Comparison of ENCODE assay signal across 31 mouse cellular contexts in genomic region chr3:98764155-98764554, GRCm38 (mm10). TPM values are rescaled to one million over a fixed set of nuclear protein-coding genes. Genes with fewer than 3 reads are reported as not detected.
A peak's percentile ranks its signal among the peaks of the same experiment; 100 is the strongest.
DNase-seq lines count a peak whose midpoint lies in the region; ATAC-seq and TF ChIP-seq lines count a peak whose summit lies in the region.
"Had no signal": no experiment of that assay in that cellular context is flagged by ENCODE, and none has a peak within 500 bp of the region (broad histone marks: within the 10 kb centered on the region; RNA-seq: fewer than 3 reads in every experiment).

No protein-coding gene starts in this region.

- no peak overlapping the region for H3K9ac ChIP-seq in intestine, embryonic 15.5 days
- H3K9ac ChIP-seq in intestine, postnatal 0 days (ENCODE audit: low read depth, low read length): no peak overlapping the region
- no peak overlapping the region for H3K9ac ChIP-seq in midbrain, postnatal 0 days (replicated peaks; ENCODE audit: low read length, poor library complexity, severe bottlenecking)
- H3K9ac ChIP-seq: forebrain, postnatal 0 days; lung, embryonic 14.5 days; midbrain, embryonic 13.5 days; neural tube, embryonic 12.5 days had no signal

- H3K4me2 ChIP-seq in intestine, embryonic 15.5 days (replicated peaks): no peak overlapping the region
- H3K4me2 ChIP-seq in intestine, postnatal 0 days (replicated peaks; ENCODE audit: low read depth): no peak overlapping the region
- no peak overlapping the region for H3K4me2 ChIP-seq in midbrain, postnatal 0 days (ENCODE audit: low read depth, low read length, poor library complexity, severe bottlenecking)
- H3K4me2 ChIP-seq: liver, embryonic 11.5 days; lung, embryonic 14.5 days; midbrain, embryonic 13.5 days; neural tube, embryonic 12.5 days had no signal

- H3K4me1 ChIP-seq in intestine, embryonic 15.5 days (replicated peaks): no peaks in the 10 kb centered on the region
- 0 out of 2 replicates have a peak, but pooled peaks cover 3% of the 10 kb centered on the region for H3K4me1 ChIP-seq in intestine, postnatal 0 days (replicated peaks; ENCODE audit: control insufficient read depth, insufficient read depth, low read length)
- H3K4me1 ChIP-seq in midbrain, postnatal 0 days (ENCODE audit: insufficient read depth, low read length): no peaks in the 10 kb centered on the region
- H3K4me1 ChIP-seq in midbrain, embryonic 10.5 days: no peaks in the 10 kb centered on the region
- H3K4me1 ChIP-seq: forebrain, embryonic 10.5 days; limb, embryonic 10.5 days; midbrain, embryonic 13.5 days; neural tube, embryonic 12.5 days had no signal

- peak; percentile 2 for DNase-seq in adrenal gland, postnatal 10 days
- no peak for DNase-seq in adrenal gland, postnatal 4 days (ENCODE audit: low spot score in 2 of 2)
- DNase-seq in midbrain, postnatal 0 days (ENCODE audit: low spot score): peak; percentile 0
- DNase-seq in midbrain, embryonic 10.5 days (ENCODE audit: low spot score): no peak
- DNase-seq in gastrocnemius, postnatal 25 days: no peak
- no peak for DNase-seq in left cerebral cortex, adult 8-10 months (ENCODE audit: low spot score in 2 of 2)
- DNase-seq: cerebellum, adult 11-12 months; cerebellum, postnatal 10 days; forebrain, postnatal 0 days; gastrocnemius, postnatal 14 days; lung, embryonic 14.5 days; right cerebral cortex, postnatal 25 days had no signal

- H3K27ac ChIP-seq in intestine, embryonic 15.5 days: no peak overlapping the region
- no peak overlapping the region for H3K27ac ChIP-seq in intestine, postnatal 0 days (ENCODE audit: low read depth, low read length)
- H3K27ac ChIP-seq in midbrain, postnatal 0 days (ENCODE audit: low read depth, low read length): no peak overlapping the region
- H3K27ac ChIP-seq in midbrain, embryonic 10.5 days (replicated peaks): no peak overlapping the region
- H3K27ac ChIP-seq: forebrain, embryonic 10.5 days; left cerebral cortex, adult 2 months; limb, embryonic 10.5 days; midbrain, embryonic 13.5 days; neural tube, embryonic 12.5 days had no signal

- ATAC-seq in intestine, embryonic 15.5 days: peak; percentile 49; the same call in 1 of the 2 replicates
- ATAC-seq in intestine, postnatal 0 days: no peak
- ATAC-seq in midbrain, postnatal 0 days (ENCODE audit: low FRiP score): no peak
- ATAC-seq: forebrain, postnatal 0 days; midbrain, embryonic 13.5 days had no signal

- TF ChIP-seq CTCF in intestine, postnatal 0 days (IDR thresholded peaks at IDR 0.05; ENCODE audit: low read depth): no peak
- no peak for TF ChIP-seq CTCF in midbrain, postnatal 0 days (IDR thresholded peaks at IDR 0.05)

- H3K9me3 ChIP-seq in intestine, embryonic 15.5 days: no peaks in the 10 kb centered on the region
- no peaks in the 10 kb centered on the region for H3K9me3 ChIP-seq in intestine, postnatal 0 days (ENCODE audit: control insufficient read depth)
- H3K9me3 ChIP-seq in midbrain, postnatal 0 days (ENCODE audit: low read length): no peaks in the 10 kb centered on the region
- no peaks in the 10 kb centered on the region for H3K9me3 ChIP-seq in midbrain, embryonic 10.5 days (replicated peaks)
- H3K9me3 ChIP-seq: forebrain, embryonic 10.5 days; limb, embryonic 10.5 days; midbrain, embryonic 13.5 days; neural tube, embryonic 12.5 days had no signal

- H3K36me3 ChIP-seq in intestine, embryonic 15.5 days: no peaks in the 10 kb centered on the region
- H3K36me3 ChIP-seq in intestine, postnatal 0 days (ENCODE audit: control insufficient read depth, insufficient read depth): no peaks in the 10 kb centered on the region
- no peaks in the 10 kb centered on the region for H3K36me3 ChIP-seq in midbrain, postnatal 0 days (ENCODE audit: insufficient read depth, low read length)
- no peaks in the 10 kb centered on the region for H3K36me3 ChIP-seq in midbrain, embryonic 10.5 days
- H3K36me3 ChIP-seq: forebrain, embryonic 10.5 days; limb, embryonic 10.5 days; midbrain, embryonic 13.5 days; neural tube, embryonic 12.5 days had no signal

- H3K4me3 ChIP-seq in intestine, embryonic 15.5 days (replicated peaks): no peak overlapping the region
- H3K4me3 ChIP-seq in intestine, postnatal 0 days (ENCODE audit: low read depth, low read length): no peak overlapping the region
- H3K4me3 ChIP-seq in midbrain, postnatal 0 days (ENCODE audit: low read depth, low read length): no peak overlapping the region
- H3K4me3 ChIP-seq in midbrain, embryonic 10.5 days: no peak overlapping the region
- H3K4me3 ChIP-seq: forebrain, embryonic 10.5 days; left cerebral cortex, adult 2 months; limb, embryonic 10.5 days; midbrain, embryonic 13.5 days; neural tube, embryonic 12.5 days had no signal

- H3K27me3 ChIP-seq in intestine, embryonic 15.5 days (replicated peaks): no peaks in the 10 kb centered on the region
- no peaks in the 10 kb centered on the region for H3K27me3 ChIP-seq in intestine, postnatal 0 days (replicated peaks; ENCODE audit: control insufficient read depth, insufficient read depth, low read length)
- no peaks in the 10 kb centered on the region for H3K27me3 ChIP-seq in midbrain, postnatal 0 days (ENCODE audit: insufficient read depth, low read length)
- H3K27me3 ChIP-seq in midbrain, embryonic 10.5 days (ENCODE audit: low read depth, poor library complexity, severe bottlenecking): no peaks in the 10 kb centered on the region
- H3K27me3 ChIP-seq: midbrain, embryonic 13.5 days; neural tube, embryonic 12.5 days had no signal

RNA-seq across cellular contexts. Expression of gene Hsd3b3, which starts 1.2 kb away (rescaled TPM):
- total RNA-seq in adrenal gland, postnatal 10 days (2021): 10 to 100 TPM; 18.4 to 31.6 TPM
- 10 to 100 TPM in 1 of 2 experiments, 1 to 10 TPM in 1; 1.2 to 15.3 TPM for total RNA-seq in adrenal gland, postnatal 4 days (2021)
- polyA plus RNA-seq in intestine, embryonic 15.5 days (2015; fragmentation: Nextera tagmentation; extraction: Ambion mirVana): 10.5 and 12.7 TPM in 2 replicates
- 52.9 and 53.2 TPM in 2 replicates for polyA plus RNA-seq in intestine, postnatal 0 days (2015; fragmentation: Nextera tagmentation; extraction: Ambion mirVana)
- total RNA-seq in midbrain, postnatal 0 days (2014; rRNA removed): not detected in 2 replicates
- polyA plus RNA-seq in midbrain, postnatal 0 days (2015; fragmentation: Nextera tagmentation; extraction: Ambion mirVana): 0.11 and 0.21 TPM in 2 replicates
- 0.04 TPM in 1 of 2 replicates, not detected in the other for polyA plus RNA-seq in midbrain, embryonic 10.5 days (2016; fragmentation: Nextera tagmentation; extraction: Ambion mirVana)
- total RNA-seq in gastrocnemius, postnatal 25 days (2021): not detected
- not detected for total RNA-seq in left cerebral cortex, adult 8-10 months (2022)
- total RNA-seq: adrenal gland, postnatal 36 days; forebrain, postnatal 0 days; gastrocnemius, postnatal 14 days; layer of hippocampus, postnatal 10 days; left cerebral cortex, adult 2 months; megakaryocyte, adult 5-6 weeks had no signal
- polyA plus RNA-seq: cortical plate, adult 2 months; embryonic facial prominence, embryonic 11.5 days; forebrain, embryonic 10.5 days; heart, embryonic 14.5 days; hindbrain, embryonic 11.5 days; limb, embryonic 10.5 days; liver, embryonic 11.5 days; lung, embryonic 14.5 days; spleen, adult 2 months; testis, adult 2 months; urinary bladder, adult 2 months had no signal

RNA-seq across cellular contexts. Expression of gene Hsd3b2, which starts 39.8 kb away (rescaled TPM):
- 1 to 10 TPM; 1.5 to 2.2 TPM for total RNA-seq in adrenal gland, postnatal 10 days (2021)
- total RNA-seq in adrenal gland, postnatal 4 days (2021): 1 to 10 TPM; 1.0 TPM
- polyA plus RNA-seq in intestine, embryonic 15.5 days (2015; fragmentation: Nextera tagmentation; extraction: Ambion mirVana): 0.18 and 0.28 TPM in 2 replicates
- 1.4 and 1.5 TPM in 2 replicates for polyA plus RNA-seq in intestine, postnatal 0 days (2015; fragmentation: Nextera tagmentation; extraction: Ambion mirVana)
- total RNA-seq in midbrain, postnatal 0 days (2014; rRNA removed): not detected in 2 replicates
- not detected in 2 replicates for polyA plus RNA-seq in midbrain, postnatal 0 days (2015; fragmentation: Nextera tagmentation; extraction: Ambion mirVana)
- polyA plus RNA-seq in midbrain, embryonic 10.5 days (2016; fragmentation: Nextera tagmentation; extraction: Ambion mirVana): not detected in 2 replicates
- not detected for total RNA-seq in gastrocnemius, postnatal 25 days (2021)
- not detected for total RNA-seq in left cerebral cortex, adult 8-10 months (2022)
- total RNA-seq: forebrain, postnatal 0 days; gastrocnemius, postnatal 14 days; megakaryocyte, adult 5-6 weeks had no signal
- polyA plus RNA-seq: embryonic facial prominence, embryonic 11.5 days; forebrain, embryonic 10.5 days; heart, embryonic 14.5 days; kidney, embryonic 14.5 days; limb, embryonic 10.5 days; liver, embryonic 11.5 days; lung, embryonic 14.5 days; midbrain, embryonic 13.5 days; neural tube, embryonic 12.5 days; testis, adult 2 months; urinary bladder, adult 2 months had no signal

RNA-seq across cellular contexts. Expression of gene Hsd3b6, which starts 50.1 kb away (rescaled TPM):
- total RNA-seq in adrenal gland, postnatal 10 days (2021): 10 to 100 TPM; 37.2 to 39.7 TPM
- total RNA-seq in adrenal gland, postnatal 4 days (2021): 10 to 100 TPM; 44.4 to 46.4 TPM
- 0.96 and 1.0 TPM in 2 replicates for polyA plus RNA-seq in intestine, embryonic 15.5 days (2015; fragmentation: Nextera tagmentation; extraction: Ambion mirVana)
- not detected in 2 replicates for polyA plus RNA-seq in intestine, postnatal 0 days (2015; fragmentation: Nextera tagmentation; extraction: Ambion mirVana)
- total RNA-seq in midbrain, postnatal 0 days (2014; rRNA removed): not detected in 2 replicates
- 0.30 TPM in 1 of 2 replicates, not detected in the other for polyA plus RNA-seq in midbrain, postnatal 0 days (2015; fragmentation: Nextera tagmentation; extraction: Ambion mirVana)
- 7.9 and 11.5 TPM in 2 replicates for polyA plus RNA-seq in midbrain, embryonic 10.5 days (2016; fragmentation: Nextera tagmentation; extraction: Ambion mirVana)
- not detected for total RNA-seq in gastrocnemius, postnatal 25 days (2021)
- not detected for total RNA-seq in left cerebral cortex, adult 8-10 months (2022)
- total RNA-seq: forebrain, postnatal 0 days; gastrocnemius, postnatal 14 days; layer of hippocampus, postnatal 10 days; left cerebral cortex, adult 2 months; megakaryocyte, adult 5-6 weeks had no signal
- polyA plus RNA-seq: cortical plate, adult 2 months; spleen, adult 2 months; urinary bladder, adult 2 months had no signal

Comparison
In these comparisons a context has a peak if more than half of its experiments do, and no peak if none do; other contexts are left out.
1. DNase-seq: peak in adrenal gland, postnatal 10 days (single experiment) and midbrain, postnatal 0 days (single experiment); none in adrenal gland, postnatal 4 days (0 of 2), midbrain, embryonic 10.5 days (single experiment), gastrocnemius, postnatal 25 days (single experiment) and left cerebral cortex, adult 8-10 months (0 of 2).
2. RNA of gene Hsd3b6, which starts 50.1 kb away (total RNA-seq): 44.4 to 46.4 TPM in adrenal gland, postnatal 4 days and 37.2 to 39.7 TPM in adrenal gland, postnatal 10 days; not detected in midbrain, postnatal 0 days, not detected in gastrocnemius, postnatal 25 days and not detected in left cerebral cortex, adult 8-10 months; every median in the first group is over 10 times any median in the second.